1 mouse cellular context compared by ENCODE assay signal in genomic region chr11:50208039-50208438, GRCm38 (mm10).
TF ChIP-seq lines count a peak whose summit lies in the region.

No protein-coding gene starts in this region.

TF ChIP-seq in CH12.LX, 34 proteins besides CTCF, POLR2A, EP300 and RAD21 (continued from another document):
- TF ChIP-seq TCF12 (IDR thresholded peaks at IDR 0.05; ENCODE audit: low read depth, low read length) (no peak), MAX (IDR thresholded peaks at IDR 0.05; ENCODE audit: low read length) (no peak)
